In the genomic region with DNA sequence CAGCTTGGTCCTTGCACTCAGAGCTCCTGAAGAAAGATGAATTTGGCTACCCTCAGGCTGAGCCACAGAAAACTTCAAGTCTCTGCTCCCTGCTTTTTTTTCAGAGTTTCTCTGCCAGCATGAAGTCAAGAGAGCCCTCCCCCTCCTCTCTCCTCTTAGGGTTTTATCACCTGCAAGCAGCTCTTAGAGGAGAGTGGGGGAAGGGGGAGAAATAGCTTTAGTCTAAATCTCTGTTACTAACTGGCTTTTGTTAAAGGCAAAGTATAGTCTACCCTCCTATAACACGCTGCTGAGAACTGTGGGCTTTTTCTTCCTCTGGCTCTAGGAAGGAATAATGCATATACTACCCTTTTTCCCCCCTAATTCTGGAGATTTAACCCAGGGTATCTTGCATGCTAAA, we compare ENCODE assay signal across 18 mouse cellular contexts. TPM values are rescaled to one million over a fixed set of nuclear protein-coding genes. Genes with fewer than 3 reads are reported as not detected.
DNase-seq lines count a peak whose midpoint lies in the region; ATAC-seq lines count a peak whose summit lies in the region.
"Had no signal": no experiment of that assay in that cellular context is flagged by ENCODE, and none has a peak within 500 bp of the region (broad histone marks: within the 10 kb centered on the region; RNA-seq: fewer than 3 reads in every experiment).

No protein-coding gene starts in this region.

- H3K27me3 ChIP-seq in midbrain, embryonic 15.5 days (replicated peaks): no peaks in the 10 kb centered on the region
- H3K27me3 ChIP-seq in midbrain, embryonic 16.5 days (ENCODE audit: control insufficient read depth, insufficient read depth, low read depth, low read length): no peaks in the 10 kb centered on the region
- no peaks in the 10 kb centered on the region for H3K27me3 ChIP-seq in limb, embryonic 10.5 days (ENCODE audit: low read depth, poor library complexity, severe bottlenecking)
- H3K27me3 ChIP-seq: heart, embryonic 15.5 days had no signal

- H3K9me3 ChIP-seq in midbrain, embryonic 15.5 days: no peaks in the 10 kb centered on the region
- no peaks in the 10 kb centered on the region for H3K9me3 ChIP-seq in midbrain, embryonic 16.5 days (replicated peaks; ENCODE audit: control insufficient read depth, low read length, poor library complexity, severe bottlenecking)
- H3K9me3 ChIP-seq in limb, embryonic 10.5 days (replicated peaks): no peaks in the 10 kb centered on the region
- H3K9me3 ChIP-seq: heart, embryonic 15.5 days; liver, embryonic 12.5 days; midbrain, embryonic 12.5 days had no signal

- no peaks in the 10 kb centered on the region for H3K36me3 ChIP-seq in midbrain, embryonic 15.5 days (replicated peaks)
- no peaks in the 10 kb centered on the region for H3K36me3 ChIP-seq in midbrain, embryonic 16.5 days (ENCODE audit: control insufficient read depth, insufficient read depth, low read length)
- no peaks in the 10 kb centered on the region for H3K36me3 ChIP-seq in limb, embryonic 10.5 days
- H3K36me3 ChIP-seq: heart, embryonic 15.5 days; liver, embryonic 12.5 days; midbrain, embryonic 12.5 days had no signal

- no peak overlapping the region for H3K9ac ChIP-seq in midbrain, embryonic 15.5 days
- no peak overlapping the region for H3K9ac ChIP-seq in midbrain, embryonic 16.5 days (ENCODE audit: low read depth, low read length)
- H3K9ac ChIP-seq: heart, embryonic 15.5 days; hindbrain, embryonic 14.5 days; liver, embryonic 12.5 days; midbrain, embryonic 12.5 days had no signal

- 14% methylated on average over 1 of the region's 1 CpGs for WGBS in midbrain, embryonic 15.5 days
- WGBS in midbrain, embryonic 16.5 days: 10% methylated on average over 1 of the region's 1 CpGs
- 5% methylated on average over 1 of the region's 1 CpGs for WGBS in limb, embryonic 10.5 days

- H3K27ac ChIP-seq in midbrain, embryonic 15.5 days: no peak overlapping the region
- H3K27ac ChIP-seq in midbrain, embryonic 16.5 days (ENCODE audit: low read length): no peak overlapping the region
- peak overlapping the region; percentile 77 for H3K27ac ChIP-seq in limb, embryonic 10.5 days
- H3K27ac ChIP-seq: gastrocnemius, adult 2 months; heart, embryonic 15.5 days; hindbrain, embryonic 14.5 days; liver, embryonic 12.5 days; midbrain, embryonic 12.5 days had no signal

- peak; percentile 9 for DNase-seq in heart, adult 11 months
- no peak for DNase-seq in heart, postnatal 25 days (ENCODE audit: low spot score)
- DNase-seq in limb, embryonic 10.5 days (ENCODE audit: low spot score): no peak
- no peak for DNase-seq in urinary bladder, adult 2 months (ENCODE audit: low spot score)
- no peak for DNase-seq in layer of hippocampus, postnatal 25 days (ENCODE audit: extremely low spot score in 1 of 2, low spot score in 1 of 2)
- DNase-seq: adrenal gland, postnatal 36 days; cerebellum, postnatal 36 days; gastrocnemius, adult 2 months; kidney, adult 9 months; lung, postnatal 4 days; right cerebral cortex, postnatal 25 days had no signal

- intact Hi-C loops in heart, postnatal 25 days (cut with DNase I): no loop called here

- H3K4me3 ChIP-seq in midbrain, embryonic 15.5 days: no peak overlapping the region
- H3K4me3 ChIP-seq in midbrain, embryonic 16.5 days (ENCODE audit: low read depth, low read length): no peak overlapping the region
- H3K4me3 ChIP-seq in limb, embryonic 10.5 days: peak overlapping the region; percentile 16; the same call in 1 of the 2 replicates
- H3K4me3 ChIP-seq: gastrocnemius, adult 2 months; heart, embryonic 15.5 days; liver, embryonic 12.5 days; midbrain, embryonic 12.5 days had no signal

- H3K4me2 ChIP-seq in midbrain, embryonic 15.5 days: no peak overlapping the region
- no peak overlapping the region for H3K4me2 ChIP-seq in midbrain, embryonic 16.5 days (ENCODE audit: low read length)
- H3K4me2 ChIP-seq: heart, embryonic 15.5 days; hindbrain, embryonic 14.5 days; liver, embryonic 12.5 days; midbrain, embryonic 12.5 days had no signal

- peaks cover 10% of the 10 kb centered on the region for H3K4me1 ChIP-seq in midbrain, embryonic 15.5 days
- H3K4me1 ChIP-seq in midbrain, embryonic 16.5 days (ENCODE audit: control insufficient read depth, insufficient read depth, low read length): peaks cover 9% of the 10 kb centered on the region; the same call in 1 of the 2 replicates
- peaks cover 56% of the 10 kb centered on the region for H3K4me1 ChIP-seq in limb, embryonic 10.5 days

- 0 out of 2 replicates have a peak, but pooled peaks have one; percentile 37 for ATAC-seq in midbrain, embryonic 15.5 days (replicated peaks)
- no peak for ATAC-seq in midbrain, embryonic 16.5 days
- ATAC-seq: activated CD4-positive, CD25-positive, alpha-beta regulatory T cell, adult 4 months; liver, embryonic 12.5 days had no signal

RNA-seq across cellular contexts. Expression of a gene that starts 41.5 kb away (rescaled TPM):
- 1 to 10 TPM; 5.1 to 6.1 TPM for total RNA-seq in heart, postnatal 25 days (2021)
- polyA plus RNA-seq in midbrain, embryonic 15.5 days (2015; fragmentation: Nextera tagmentation; extraction: Ambion mirVana): 34.0 and 35.2 TPM in 2 replicates
- polyA plus RNA-seq in midbrain, embryonic 16.5 days (2015; fragmentation: Nextera tagmentation; extraction: Ambion mirVana): 27.5 and 29.0 TPM in 2 replicates
- polyA plus RNA-seq in limb, embryonic 10.5 days (2016; fragmentation: Nextera tagmentation; extraction: Ambion mirVana): 71.6 and 72.3 TPM in 2 replicates
- polyA plus RNA-seq in urinary bladder, adult 2 months (2012; rRNA removed): 17.4 and 19.6 TPM in 2 replicates
- total RNA-seq in layer of hippocampus, postnatal 25 days (2021): 10 to 100 TPM; 24.8 to 25.9 TPM
